Mouse (Mus musculus): ENCODE data around the gene Lrrc39.

DNA sequence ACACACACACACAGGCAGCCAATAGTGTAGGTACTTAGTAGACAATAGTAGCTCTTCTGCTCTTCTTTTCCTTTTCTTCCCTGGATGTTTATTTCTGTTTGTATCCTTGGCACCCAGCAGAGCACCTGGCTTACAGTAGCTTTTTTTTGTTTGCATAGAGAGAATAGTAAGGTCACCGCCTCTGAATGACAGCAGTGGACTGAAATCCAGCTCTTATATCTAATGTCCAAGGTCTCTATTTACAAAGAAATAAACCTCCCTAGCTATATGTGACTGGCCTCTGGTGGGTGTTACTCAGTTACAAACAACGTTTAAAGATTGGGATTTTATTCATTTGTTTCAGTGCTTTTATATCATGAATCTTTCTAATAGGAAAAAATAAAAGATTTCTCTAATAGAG is 36.9 kb downstream of the Lrrc39 start:
- TF ChIP-seq CTCF (IDR thresholded peaks at IDR 0.05; ENCODE audit: low read depth, low read length): no peak
- no peak for TF ChIP-seq POLR2A (IDR thresholded peaks at IDR 0.05; ENCODE audit: borderline replicate concordance, low read depth, low read length)

Data from bone marrow macrophage, adult 2 months (primary cell).